Mouse (Mus musculus): Measurements from ENCODE around the gene Rtca. TPM values are rescaled to one million over a fixed set of nuclear protein-coding genes. Genes with fewer than 3 reads are reported as not detected.

Rtca gene
- polyA plus RNA-seq, 1 experiment from 2014 or later: 47.7 TPM

- no peak for ATAC-seq
- 46% methylated on average over 12 of the region's 12 CpGs for WGBS (ENCODE audit: insufficient replicate concordance)
Measured at GRCm38 (mm10) chr3:116465709-116466108, 42.3 kb downstream of the Rtca start.

GRCm38 (mm10) chr3:116464318-116464717 lies 43.7 kb downstream of the Rtca start:
- Histone ChIP-seq H3K4me2 (no peak overlapping the region), H3K4me1 (no peaks in the 10 kb centered on the region), H3K9ac (no peak overlapping the region), H3K9me3 (replicated peaks) (no peaks in the 10 kb centered on the region), H3K27me3 (replicated peaks) (no peaks in the 10 kb centered on the region), H3K4me3 (no peak overlapping the region), H3K27ac (no peak overlapping the region), H3K36me3 (no peaks in the 10 kb centered on the region)
- no peak for ATAC-seq
- 55% methylated on average over 2 of the region's 2 CpGs for WGBS (ENCODE audit: insufficient replicate concordance)

More at GRCm38 (mm10) chr3:116465709-116466108, 42.3 kb downstream of the Rtca start:
- Histone ChIP-seq H3K36me3 (no peaks in the 10 kb centered on the region), H3K9ac (no peak overlapping the region), H3K4me1 (no peaks in the 10 kb centered on the region), H3K27ac (no peak overlapping the region), H3K27me3 (replicated peaks) (no peaks in the 10 kb centered on the region), H3K4me2 (no peak overlapping the region), H3K4me3 (no peak overlapping the region), H3K9me3 (replicated peaks) (no peaks in the 10 kb centered on the region)

GRCm38 (mm10) chr3:116461053-116461452 lies 47.0 kb downstream of the Rtca start:
- no peak for ATAC-seq
- WGBS (ENCODE audit: insufficient replicate concordance): 56% methylated on average over 4 of the region's 4 CpGs
- Histone ChIP-seq H3K4me1 (no peaks in the 10 kb centered on the region), H3K9me3 (replicated peaks) (no peaks in the 10 kb centered on the region), H3K36me3 (no peaks in the 10 kb centered on the region), H3K4me2 (no peak overlapping the region), H3K4me3 (no peak overlapping the region), H3K27ac (no peak overlapping the region), H3K27me3 (replicated peaks) (no peaks in the 10 kb centered on the region), H3K9ac (no peak overlapping the region)

- Histone ChIP-seq H3K4me3 (no peak overlapping the region), H3K4me2 (no peak overlapping the region), H3K9ac (no peak overlapping the region), H3K36me3 (no peaks in the 10 kb centered on the region), H3K27me3 (replicated peaks) (no peaks in the 10 kb centered on the region), H3K4me1 (peaks cover 12% of the 10 kb centered on the region), H3K9me3 (replicated peaks) (no peaks in the 10 kb centered on the region), H3K27ac (no peak overlapping the region)
- 0% methylated on average over 1 of the region's 1 CpGs for WGBS (ENCODE audit: insufficient replicate concordance)
- ATAC-seq: peak; percentile 65; the same call in 1 of the 2 replicates
Measured at GRCm38 (mm10) chr3:116454529-116454928, 53.5 kb downstream of the Rtca start.

GRCm38 (mm10) chr3:116450741-116451140 lies 57.3 kb downstream of the Rtca start:
- Histone ChIP-seq H3K9me3 (replicated peaks) (no peaks in the 10 kb centered on the region), H3K27me3 (replicated peaks) (no peaks in the 10 kb centered on the region), H3K27ac (no peak overlapping the region), H3K4me3 (no peak overlapping the region), H3K36me3 (no peaks in the 10 kb centered on the region), H3K9ac (no peak overlapping the region), H3K4me1 (peaks cover 12% of the 10 kb centered on the region), H3K4me2 (no peak overlapping the region)
- no peak for ATAC-seq
- 54% methylated on average over 3 of the region's 3 CpGs for WGBS (ENCODE audit: insufficient replicate concordance)

GRCm38 (mm10) chr3:116444327-116444726 lies 63.7 kb downstream of the Rtca start:
- Histone ChIP-seq H3K27ac (no peak overlapping the region), H3K4me1 (no peaks in the 10 kb centered on the region), H3K4me3 (no peak overlapping the region), H3K27me3 (replicated peaks) (no peaks in the 10 kb centered on the region), H3K9ac (no peak overlapping the region), H3K36me3 (no peaks in the 10 kb centered on the region), H3K9me3 (replicated peaks) (no peaks in the 10 kb centered on the region), H3K4me2 (no peak overlapping the region)
- ATAC-seq: no peak
- 74% methylated on average over 9 of the region's 9 CpGs for WGBS (ENCODE audit: insufficient replicate concordance)

GRCm38 (mm10) chr3:116442788-116443187 lies 65.2 kb downstream of the Rtca start:
- Histone ChIP-seq H3K9me3 (replicated peaks) (no peaks in the 10 kb centered on the region), H3K4me3 (no peak overlapping the region), H3K36me3 (no peaks in the 10 kb centered on the region), H3K27me3 (replicated peaks) (0 out of 2 replicates have a peak, but pooled peaks cover 4% of the 10 kb centered on the region), H3K27ac (no peak overlapping the region), H3K9ac (no peak overlapping the region), H3K4me1 (no peaks in the 10 kb centered on the region), H3K4me2 (no peak overlapping the region)
- no peak for ATAC-seq
- WGBS (ENCODE audit: insufficient replicate concordance): 50% methylated on average over 1 of the region's 1 CpGs

- Histone ChIP-seq H3K4me1 (no peaks in the 10 kb centered on the region), H3K27ac (no peak overlapping the region), H3K4me2 (no peak overlapping the region), H3K9ac (no peak overlapping the region), H3K4me3 (no peak overlapping the region), H3K36me3 (no peaks in the 10 kb centered on the region), H3K9me3 (replicated peaks) (no peaks in the 10 kb centered on the region), H3K27me3 (replicated peaks) (0 out of 2 replicates have a peak, but pooled peaks cover 4% of the 10 kb centered on the region)
- WGBS (ENCODE audit: insufficient replicate concordance): 88% methylated on average over 15 of the region's 15 CpGs
- ATAC-seq: no peak
Measured at GRCm38 (mm10) chr3:116441518-116442205, 66.3 kb downstream of the Rtca start.

GRCm38 (mm10) chr3:116440066-116440997 lies 67.7 kb downstream of the Rtca start:
- Histone ChIP-seq H3K27me3 (replicated peaks) (0 out of 2 replicates have a peak, but pooled peaks cover 4% of the 10 kb centered on the region), H3K4me2 (no peak overlapping the region), H3K4me3 (no peak overlapping the region), H3K9ac (no peak overlapping the region), H3K36me3 (no peaks in the 10 kb centered on the region), H3K4me1 (no peaks in the 10 kb centered on the region), H3K9me3 (replicated peaks) (no peaks in the 10 kb centered on the region), H3K27ac (no peak overlapping the region)
- ATAC-seq: no peak
- 31% methylated on average over 8 of the region's 8 CpGs for WGBS (ENCODE audit: insufficient replicate concordance)

Other genes starting within 250 kb of the Rtca start
- 4.2 and 5.1 TPM in 2 replicates for gene Cdc14a, start 84.2 kb downstream of the Rtca start, polyA plus RNA-seq (2016; fragmentation: Nextera tagmentation; extraction: Ambion mirVana)
- gene Dbt, start 4.9 kb upstream of the Rtca start, polyA plus RNA-seq (2016; fragmentation: Nextera tagmentation; extraction: Ambion mirVana): 11.1 and 11.5 TPM in 2 replicates
- 2.6 and 3.8 TPM in 2 replicates for gene Lrrc39, start 54.8 kb upstream of the Rtca start, polyA plus RNA-seq (2016; fragmentation: Nextera tagmentation; extraction: Ambion mirVana)
- gene Sass6, start 86.8 kb upstream of the Rtca start, polyA plus RNA-seq (2016; fragmentation: Nextera tagmentation; extraction: Ambion mirVana): 26.3 and 28.2 TPM in 2 replicates
- gene Trmt13, start 106.4 kb upstream of the Rtca start, polyA plus RNA-seq (2016; fragmentation: Nextera tagmentation; extraction: Ambion mirVana): 13.1 and 13.6 TPM in 2 replicates
- 49.6 and 53.1 TPM in 2 replicates for gene Mfsd14a, start 154.5 kb upstream of the Rtca start, polyA plus RNA-seq (2016; fragmentation: Nextera tagmentation; extraction: Ambion mirVana)
- not detected in 2 replicates for gene Gm43191, start 173.1 kb upstream of the Rtca start, polyA plus RNA-seq (2016; fragmentation: Nextera tagmentation; extraction: Ambion mirVana)
- 12.0 and 13.8 TPM in 2 replicates for gene Slc35a3, start 204.6 kb upstream of the Rtca start, polyA plus RNA-seq (2016; fragmentation: Nextera tagmentation; extraction: Ambion mirVana)